ENCODE assay signal across 8 mouse cellular contexts in the genomic region with DNA sequence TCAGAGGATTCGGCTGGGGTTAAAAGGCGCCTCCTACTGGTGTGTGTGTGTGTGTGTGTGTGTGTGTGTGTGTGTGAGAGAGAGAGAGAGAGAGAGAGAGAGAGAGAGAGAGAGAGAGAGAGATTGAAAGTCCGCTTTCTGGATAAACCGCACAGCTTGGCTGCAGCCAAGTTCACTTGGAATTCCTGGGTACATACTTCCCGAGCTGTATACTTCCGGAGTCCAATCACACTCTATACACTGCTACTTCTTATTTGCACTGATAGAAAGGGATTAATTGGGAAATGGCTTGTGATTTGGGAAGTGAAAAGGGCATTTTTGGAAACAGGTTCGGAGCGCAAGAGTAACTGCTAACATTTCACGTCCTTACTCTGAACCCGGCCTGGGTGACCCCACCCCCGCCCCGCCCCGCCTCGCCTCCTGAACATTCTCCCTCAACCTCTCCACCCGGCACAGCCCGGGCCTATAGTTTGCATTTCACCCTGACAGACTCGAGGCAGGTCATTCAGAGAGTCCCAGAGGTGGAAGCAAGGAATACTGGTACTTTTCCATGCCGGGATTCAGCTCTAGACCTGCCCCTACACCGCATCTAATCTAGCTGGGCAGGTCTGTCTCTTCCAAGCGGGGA. TPM values are rescaled to one million over a fixed set of nuclear protein-coding genes. Genes with fewer than 3 reads are reported as not detected.
DNase-seq lines count a peak whose midpoint lies in the region; ATAC-seq and TF ChIP-seq lines count a peak whose summit lies in the region.

No protein-coding gene starts in this region.

- no peaks in the 10 kb centered on the region for H3K36me3 ChIP-seq in lung, postnatal 0 days (ENCODE audit: insufficient read depth, low read length)
- no peaks in the 10 kb centered on the region for H3K36me3 ChIP-seq in forebrain, embryonic 14.5 days (ENCODE audit: control insufficient read depth, insufficient read depth, low read length)
- H3K36me3 ChIP-seq in limb, embryonic 12.5 days = no peaks in the 10 kb centered on the region
- no peaks in the 10 kb centered on the region for H3K36me3 ChIP-seq in stomach, embryonic 14.5 days (ENCODE audit: control insufficient read depth, insufficient read depth, low read length)

- no peak overlapping the region for H3K9ac ChIP-seq in lung, postnatal 0 days (replicated peaks; ENCODE audit: low read depth)
- no peak overlapping the region; the same call in 1 of the 2 replicates for H3K9ac ChIP-seq in forebrain, embryonic 14.5 days (ENCODE audit: low read length)
- H3K9ac ChIP-seq in limb, embryonic 12.5 days (replicated peaks) = peak overlapping the region; percentile 67; the same call in 1 of the 2 replicates
- 0 out of 2 replicates have a peak overlapping the region, but pooled peaks have one; percentile 53 for H3K9ac ChIP-seq in stomach, embryonic 14.5 days (replicated peaks; ENCODE audit: low read depth, low read length)

- peak overlapping the region; percentile 69 for H3K4me3 ChIP-seq in lung, postnatal 0 days (ENCODE audit: low read depth, low read length)
- H3K4me3 ChIP-seq in forebrain, embryonic 14.5 days (ENCODE audit: low read depth, low read length) = peak overlapping the region; percentile 53
- H3K4me3 ChIP-seq in limb, embryonic 12.5 days (replicated peaks) = peak overlapping the region; percentile 76
- peak overlapping the region; percentile 70 for H3K4me3 ChIP-seq in stomach, embryonic 14.5 days (ENCODE audit: low read depth, low read length)

- 0 out of 2 replicates have a peak, but pooled peaks have one; percentile 7 for ATAC-seq in lung, postnatal 0 days
- ATAC-seq in forebrain, embryonic 14.5 days = no peak
- no peak for ATAC-seq in limb, embryonic 12.5 days (ENCODE audit: insufficient number of reproducible peaks, insufficient read depth, low FRiP score, low TSS enrichment, low read depth)
- no peak for ATAC-seq in stomach, embryonic 14.5 days (ENCODE audit: insufficient number of reproducible peaks, insufficient read depth, low FRiP score, low read depth)

- 10% methylated on average over 20 of the region's 20 CpGs for WGBS in lung, postnatal 0 days
- WGBS in forebrain, embryonic 14.5 days = 5% methylated on average over 20 of the region's 20 CpGs
- 7% methylated on average over 20 of the region's 20 CpGs for WGBS in limb, embryonic 12.5 days
- WGBS in stomach, embryonic 14.5 days = 6% methylated on average over 20 of the region's 20 CpGs

- H3K4me1 ChIP-seq in lung, postnatal 0 days (ENCODE audit: insufficient read depth, low read depth, low read length) = peaks cover 12% of the 10 kb centered on the region; the same call in 1 of the 2 replicates
- peaks cover 6% of the 10 kb centered on the region for H3K4me1 ChIP-seq in forebrain, embryonic 14.5 days (ENCODE audit: control insufficient read depth, insufficient read depth, low read length)
- H3K4me1 ChIP-seq in limb, embryonic 12.5 days (replicated peaks) = peaks cover 47% of the 10 kb centered on the region
- H3K4me1 ChIP-seq in stomach, embryonic 14.5 days (ENCODE audit: control insufficient read depth, insufficient read depth, low read length) = peaks cover 30% of the 10 kb centered on the region

- TF ChIP-seq EP300 in lung, postnatal 0 days (IDR thresholded peaks at IDR 0.05) = no peak

- H3K9me3 ChIP-seq in lung, postnatal 0 days (ENCODE audit: low read length) = no peaks in the 10 kb centered on the region
- H3K9me3 ChIP-seq in forebrain, embryonic 14.5 days (replicated peaks; ENCODE audit: control insufficient read depth, low read length) = no peaks in the 10 kb centered on the region
- no peaks in the 10 kb centered on the region for H3K9me3 ChIP-seq in limb, embryonic 12.5 days
- no peaks in the 10 kb centered on the region for H3K9me3 ChIP-seq in stomach, embryonic 14.5 days (ENCODE audit: control insufficient read depth, low read depth, low read length)

- peak; percentile 55 for DNase-seq in lung, postnatal 0 days (ENCODE audit: low spot score)
- DNase-seq in lung, postnatal 10 days = no peak
- DNase-seq in forebrain, embryonic 14.5 days (ENCODE audit: low spot score) = no peak
- DNase-seq in ovary, postnatal 14 days (ENCODE audit: low spot score) = no peak
- no peak for DNase-seq in layer of hippocampus, postnatal 25 days (ENCODE audit: extremely low spot score in 1 of 2, low spot score in 1 of 2)
- no peak for DNase-seq in cerebellum, postnatal 36 days

- H3K27me3 ChIP-seq in lung, postnatal 0 days (replicated peaks; ENCODE audit: insufficient read depth, low read length) = no peaks in the 10 kb centered on the region
- H3K27me3 ChIP-seq in forebrain, embryonic 14.5 days (replicated peaks; ENCODE audit: control insufficient read depth, insufficient read depth, low read length) = peaks cover 31% of the 10 kb centered on the region
- peaks cover 26% of the 10 kb centered on the region for H3K27me3 ChIP-seq in limb, embryonic 12.5 days
- H3K27me3 ChIP-seq in stomach, embryonic 14.5 days (ENCODE audit: control insufficient read depth, insufficient read depth, low read length) = no peaks in the 10 kb centered on the region

- H3K27ac ChIP-seq in lung, postnatal 0 days (ENCODE audit: low read length) = peak overlapping the region; percentile 74
- no peak overlapping the region for H3K27ac ChIP-seq in forebrain, embryonic 14.5 days (ENCODE audit: low read depth, low read length)
- no peak overlapping the region for H3K27ac ChIP-seq in limb, embryonic 12.5 days
- peak overlapping the region; percentile 92 for H3K27ac ChIP-seq in stomach, embryonic 14.5 days (ENCODE audit: low read length)

- peak overlapping the region; percentile 95 for H3K4me2 ChIP-seq in lung, postnatal 0 days (replicated peaks; ENCODE audit: low read depth, low read length)
- H3K4me2 ChIP-seq in forebrain, embryonic 14.5 days (ENCODE audit: low read length) = peak overlapping the region; percentile 97
- H3K4me2 ChIP-seq in limb, embryonic 12.5 days = peak overlapping the region; percentile 90
- peak overlapping the region; percentile 95 for H3K4me2 ChIP-seq in stomach, embryonic 14.5 days (replicated peaks; ENCODE audit: low read depth, low read length)

- 0 out of 2 replicates have a peak, but pooled peaks have one; percentile 32 for TF ChIP-seq CTCF in lung, postnatal 0 days (IDR thresholded peaks at IDR 0.05)

RNA-seq across cellular contexts. Expression of gene Tmem51, which starts 0.9 kb away (rescaled TPM):
- 18.9 and 22.1 TPM in 2 replicates for polyA plus RNA-seq in lung, postnatal 0 days (2015; fragmentation: Nextera tagmentation; extraction: Ambion mirVana)
- 6.2 and 6.5 TPM in 2 replicates for polyA plus RNA-seq in forebrain, embryonic 14.5 days (2014; fragmentation: Nextera tagmentation; extraction: Ambion mirVana)
- 16.9 and 17.1 TPM in 2 replicates for polyA plus RNA-seq in limb, embryonic 12.5 days (2016; fragmentation: Nextera tagmentation; extraction: Ambion mirVana)
- 43.2 and 48.5 TPM in 2 replicates for polyA plus RNA-seq in stomach, embryonic 14.5 days (2014; fragmentation: Nextera tagmentation; extraction: Ambion mirVana)
- 1 to 10 TPM; 6.4 to 6.9 TPM for total RNA-seq in layer of hippocampus, postnatal 25 days (2021)

Comparison
In these comparisons a context has a peak if more than half of its experiments do, and no peak if none do; other contexts are left out.
1. H3K27ac ChIP-seq: peak in lung, postnatal 0 days (single experiment) and stomach, embryonic 14.5 days (single experiment); none in forebrain, embryonic 14.5 days (single experiment) and limb, embryonic 12.5 days (single experiment).
2. H3K9ac ChIP-seq: peak in limb, embryonic 12.5 days (single experiment) and stomach, embryonic 14.5 days (single experiment); none in lung, postnatal 0 days (single experiment) and forebrain, embryonic 14.5 days (single experiment).
3. Peak in every context shown above with its lines, with median percentiles within 50 percentile points of each other: H3K4me2 ChIP-seq and H3K4me3 ChIP-seq.